Mouse (Mus musculus) midbrain, embryonic 14.5 days (tissue): ENCODE measurements at regions not wholly inside any gene's neighbourhood (a gene's known extent, or its start where the extent isn't known, plus 50 kb on each side); places are given as distances from the start of the nearest gene placed in this dataset.
"Not testable (repeated sequence)": the region's sequence is repeated elsewhere in the genome, so short reads cannot be mapped to it uniquely, and the experiment has no call there.

ENCODE experiments used
- ATAC-seq: fragments of 200-750 bp; cut with Nextera tagmentation; 2 replicates; pipeline ENCODE4 v1.8.0; 2017; ENCODE audit warnings: moderate number of reproducible peaks, moderate library complexity; ENCODE audit not compliant: low FRiP score, low TSS enrichment
- DNase-seq: peaks from one replicate; pipeline ENCODE4 v3.0.0-alpha.2; 2015
- H3K27ac ChIP-seq: fragments of 300-500 bp; sonication (generic); replicated peaks from 2 replicates; pipeline ENCODE4 v1.5.1; 2014; ENCODE audit warnings: mild to moderate bottlenecking, low read depth, low read length, moderate library complexity
- H3K27me3 ChIP-seq: fragments of 300-500 bp; sonication (generic); 2 replicates; pipeline ENCODE4 v1.6.1; 2014; ENCODE audit warnings: low read length, control low read depth, mixed read lengths; ENCODE audit not compliant: control insufficient read depth, insufficient read depth
- H3K36me3 ChIP-seq: fragments of 300-500 bp; sonication (generic); 2 replicates; pipeline ENCODE4 v1.6.1; 2014; ENCODE audit warnings: low read length, control low read depth; ENCODE audit not compliant: control insufficient read depth, insufficient read depth
- H3K4me1 ChIP-seq: fragments of 300-500 bp; sonication (generic); 2 replicates; pipeline ENCODE4 v1.6.1; 2014; ENCODE audit warnings: mild to moderate bottlenecking, antibody characterized with exemption, low read length, control low read depth; ENCODE audit not compliant: control insufficient read depth, insufficient read depth
- H3K4me2 ChIP-seq: fragments of 300-500 bp; sonication (generic); 2 replicates; pipeline ENCODE4 v1.6.1; 2014; ENCODE audit warnings: mild to moderate bottlenecking, low read length, moderate library complexity
- H3K4me3 ChIP-seq: fragments of 300-500 bp; sonication (generic); replicated peaks from 2 replicates; pipeline ENCODE4 v1.5.1; 2014; ENCODE audit warnings: low read depth, low read length
- H3K9ac ChIP-seq: fragments of 300-500 bp; sonication (generic); replicated peaks from 2 replicates; pipeline ENCODE4 v1.6.1; 2014; ENCODE audit warnings: mild to moderate bottlenecking, low read length, moderate library complexity
- H3K9me3 ChIP-seq: fragments of 300-500 bp; sonication (generic); 2 replicates; pipeline ENCODE4 v1.6.1; 2016; ENCODE audit warnings: low read length, control low read depth, mixed read lengths; ENCODE audit not compliant: control insufficient read depth
- WGBS: fragments of 180-500 bp; shearing (Covaris S2); extraction: QIAGEN DNeasy Blood & Tissue Kit; methylation state at CpG from one replicate; pipeline ENCODE4 v1.1.7; 2014; 5-methylcytosine and 5-hydroxymethylcytosine counted together

GRCm38 (mm10) chr16:55758707-55759067, 80.0 kb downstream of the Nfkbiz start:
- H3K4me2 ChIP-seq: no peak overlapping the region
- H3K4me3 ChIP-seq: no peak overlapping the region
- DNase-seq: no peak
- no peaks in the 10 kb centered on the region for H3K9me3 ChIP-seq
- H3K27me3 ChIP-seq: no peaks in the 10 kb centered on the region
- H3K27ac ChIP-seq: no peak overlapping the region
- no peaks in the 10 kb centered on the region for H3K36me3 ChIP-seq
- no peaks in the 10 kb centered on the region for H3K4me1 ChIP-seq
- no peak overlapping the region for H3K9ac ChIP-seq
- no peak for ATAC-seq
- 90% methylated on average over 11 of the region's 11 CpGs for WGBS

- WGBS: 78% methylated on average over 5 of the region's 5 CpGs
Measured at GRCm38 (mm10) chr16:55757952-55758706, 80.6 kb downstream of the Nfkbiz start.

GRCm38 (mm10) chr16:55757422-55757815, 81.3 kb downstream of the Nfkbiz start:
- not testable (repeated sequence) for H3K4me2 ChIP-seq, H3K36me3 ChIP-seq, H3K9ac ChIP-seq, H3K27ac ChIP-seq, H3K27me3 ChIP-seq, H3K4me1 ChIP-seq, H3K9me3 ChIP-seq, H3K4me3 ChIP-seq, ATAC-seq, DNase-seq
- 92% methylated on average over 3 of the region's 3 CpGs for WGBS

More at GRCm38 (mm10) chr16:55757952-55758706, 80.6 kb downstream of the Nfkbiz start:
- Histone ChIP-seq H3K9me3 (no peaks in the 10 kb centered on the region), H3K36me3 (no peaks in the 10 kb centered on the region), H3K27ac (no peak overlapping the region), H3K4me3 (no peak overlapping the region), H3K27me3 (no peaks in the 10 kb centered on the region), H3K4me2 (no peak overlapping the region), H3K4me1 (no peaks in the 10 kb centered on the region), H3K9ac (no peak overlapping the region)
- DNase-seq (no peak), ATAC-seq (no peak)

GRCm38 (mm10) chr16:55756764-55757421, 81.8 kb downstream of the Nfkbiz start:
- DNase-seq: no peak
- H3K9me3 ChIP-seq: no peaks in the 10 kb centered on the region
- no peaks in the 10 kb centered on the region for H3K36me3 ChIP-seq
- no peak overlapping the region for H3K9ac ChIP-seq
- WGBS: 93% methylated on average over 15 of the region's 15 CpGs
- no peak overlapping the region for H3K27ac ChIP-seq
- no peaks in the 10 kb centered on the region for H3K4me1 ChIP-seq
- H3K27me3 ChIP-seq: no peaks in the 10 kb centered on the region
- no peak overlapping the region for H3K4me3 ChIP-seq
- ATAC-seq: no peak
- no peak overlapping the region for H3K4me2 ChIP-seq

- no peak for ATAC-seq
- Histone ChIP-seq H3K36me3 (no peaks in the 10 kb centered on the region), H3K27ac (no peak overlapping the region), H3K9ac (no peak overlapping the region), H3K4me1 (no peaks in the 10 kb centered on the region), H3K9me3 (no peaks in the 10 kb centered on the region), H3K27me3 (no peaks in the 10 kb centered on the region), H3K4me2 (no peak overlapping the region), H3K4me3 (no peak overlapping the region)
- DNase-seq: no peak
- 82% methylated on average over 6 of the region's 6 CpGs for WGBS
Measured at GRCm38 (mm10) chr16:55755309-55755832, 83.3 kb downstream of the Nfkbiz start.

GRCm38 (mm10) chr16:55754092-55754763, 84.5 kb downstream of the Nfkbiz start:
- DNase-seq (no peak), ATAC-seq (no peak)
- Histone ChIP-seq H3K36me3 (no peaks in the 10 kb centered on the region), H3K27me3 (no peaks in the 10 kb centered on the region), H3K4me3 (no peak overlapping the region), H3K9ac (no peak overlapping the region), H3K4me2 (no peak overlapping the region), H3K4me1 (no peaks in the 10 kb centered on the region), H3K27ac (no peak overlapping the region), H3K9me3 (no peaks in the 10 kb centered on the region)
- WGBS: 91% methylated on average over 14 of the region's 14 CpGs

- WGBS: 85% methylated on average over 4 of the region's 4 CpGs
- no peaks in the 10 kb centered on the region for H3K36me3 ChIP-seq
- DNase-seq (no peak), ATAC-seq (no peak)
- no peak overlapping the region for H3K27ac ChIP-seq
- H3K4me2 ChIP-seq: no peak overlapping the region
- no peaks in the 10 kb centered on the region for H3K4me1 ChIP-seq
- no peaks in the 10 kb centered on the region for H3K27me3 ChIP-seq
- H3K9ac ChIP-seq: no peak overlapping the region
- H3K4me3 ChIP-seq: no peak overlapping the region
- no peaks in the 10 kb centered on the region for H3K9me3 ChIP-seq
Measured at GRCm38 (mm10) chr16:55753380-55753779, 85.3 kb downstream of the Nfkbiz start.

- no peak for DNase-seq
- Histone ChIP-seq H3K4me3 (no peak overlapping the region), H3K27ac (no peak overlapping the region), H3K4me1 (no peaks in the 10 kb centered on the region), H3K9me3 (no peaks in the 10 kb centered on the region), H3K27me3 (no peaks in the 10 kb centered on the region), H3K9ac (no peak overlapping the region), H3K4me2 (no peak overlapping the region), H3K36me3 (no peaks in the 10 kb centered on the region)
- 78% methylated on average over 2 of the region's 2 CpGs for WGBS
- no peak for ATAC-seq
Measured at GRCm38 (mm10) chr16:55747250-55747649, 91.4 kb downstream of the Nfkbiz start.
